Mouse (Mus musculus): ENCODE results near the gene Xirp1. TPM values are rescaled to one million over a fixed set of nuclear protein-coding genes. Genes with fewer than 3 reads are reported as not detected.
"Not testable (repeated sequence)": the region's sequence is repeated elsewhere in the genome, so short reads cannot be mapped to it uniquely, and the experiment has no call there.

Xirp1 gene
- total and polyA plus RNA-seq, 3 experiments = 0.03 to 0.48 (median 0.37) TPM

DNA sequence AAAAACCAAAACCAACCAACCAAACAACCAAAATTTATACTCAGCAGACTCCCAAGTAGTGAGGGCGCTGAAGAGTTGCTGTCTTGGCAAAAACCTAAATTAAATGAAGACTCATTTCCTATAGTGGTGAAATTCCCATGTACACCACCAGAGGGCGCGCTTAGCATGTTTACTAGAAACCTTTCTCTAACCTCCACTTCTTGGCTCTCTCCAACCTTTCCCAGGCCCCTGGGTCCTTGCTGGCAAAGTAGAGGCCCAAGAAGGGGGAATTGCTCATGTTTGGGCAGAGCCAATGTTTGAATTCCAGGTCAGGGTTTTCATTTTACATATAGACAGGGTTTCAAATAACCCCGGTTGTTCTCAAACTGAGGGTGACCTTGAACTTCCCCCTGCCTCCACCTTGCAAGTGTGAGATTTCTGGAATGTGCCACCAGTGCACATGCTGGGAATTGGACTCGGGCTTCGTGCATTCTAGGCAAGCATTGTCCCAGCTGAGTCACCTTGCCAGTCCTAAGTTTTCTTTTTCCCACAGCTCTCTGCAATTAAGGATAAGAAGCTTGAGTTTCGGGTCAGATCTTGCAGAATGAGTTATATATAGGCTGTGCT, 3.0 kb downstream of the Xirp1 start:
- DNase-seq = peak; percentile 70

DNA sequence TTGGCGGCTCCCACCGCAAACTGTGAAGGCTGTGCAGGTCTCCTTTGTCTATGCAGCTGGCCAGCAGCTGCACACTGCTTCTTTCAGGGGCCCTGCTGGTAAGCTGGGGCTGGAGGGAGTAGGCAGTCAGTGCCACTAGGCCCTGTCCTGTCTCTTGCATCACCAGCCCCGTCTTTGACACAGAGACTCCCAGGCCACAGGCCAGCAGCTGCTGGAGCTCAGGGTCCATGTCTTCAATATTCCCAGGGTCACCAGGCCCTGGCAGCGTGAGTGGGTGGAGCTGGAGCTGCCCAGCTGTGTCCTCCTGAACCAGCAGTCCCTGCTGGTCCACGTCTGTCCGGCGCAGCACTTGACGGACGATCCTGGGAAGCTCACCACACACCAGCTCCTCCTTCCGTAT, 6.4 kb downstream of the Xirp1 start:
- DNase-seq = peak; percentile 69

DNA sequence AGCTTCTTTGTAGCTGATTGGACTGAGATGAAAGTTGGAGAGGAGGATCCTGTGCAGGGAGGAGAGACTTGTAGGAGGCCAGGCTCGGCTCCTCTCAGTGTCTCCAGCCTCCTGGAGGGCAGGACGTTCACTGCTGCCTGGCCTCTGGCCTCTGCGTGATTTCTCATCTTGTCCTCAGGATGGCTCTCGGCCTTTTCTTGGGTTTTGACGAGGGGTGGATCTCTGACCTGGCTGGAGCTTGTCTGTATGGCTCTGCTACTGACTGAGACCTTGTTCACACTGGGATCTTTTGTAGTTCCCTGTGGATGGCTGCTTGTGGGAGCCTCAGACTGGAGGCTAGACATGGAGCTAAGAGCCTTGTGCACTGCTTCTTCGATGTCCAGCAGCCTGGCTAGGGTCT, 8.6 kb downstream of the Xirp1 start:
- DNase-seq = no peak

DNA sequence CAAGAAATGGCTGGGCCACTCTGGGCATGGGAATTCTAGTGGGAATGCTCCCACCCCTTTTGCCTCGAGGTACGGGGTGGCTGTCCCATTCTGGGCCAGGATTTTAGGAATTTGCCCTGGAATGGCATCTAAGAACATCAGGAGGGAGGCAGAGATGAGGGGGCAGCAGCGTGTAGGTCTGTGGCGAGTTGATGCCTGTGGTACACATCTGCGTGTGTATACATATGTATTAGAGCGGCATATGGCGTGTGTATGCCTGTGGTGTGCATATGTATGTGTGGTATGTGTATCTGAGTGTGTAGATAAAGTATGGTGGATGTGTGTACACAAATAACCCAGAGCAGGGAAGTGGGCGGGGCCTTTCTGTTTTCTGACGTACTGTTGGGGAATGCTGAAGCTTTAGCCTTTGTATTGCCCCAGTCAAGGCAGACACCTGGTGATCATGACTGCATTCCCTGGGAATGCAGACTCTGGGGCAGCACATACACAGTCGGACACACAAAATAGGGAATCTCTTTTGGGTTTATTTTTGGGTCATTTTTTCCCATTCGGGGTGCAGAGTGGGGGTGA, 10.1 kb downstream of the Xirp1 start:
- no peak for DNase-seq

DNA sequence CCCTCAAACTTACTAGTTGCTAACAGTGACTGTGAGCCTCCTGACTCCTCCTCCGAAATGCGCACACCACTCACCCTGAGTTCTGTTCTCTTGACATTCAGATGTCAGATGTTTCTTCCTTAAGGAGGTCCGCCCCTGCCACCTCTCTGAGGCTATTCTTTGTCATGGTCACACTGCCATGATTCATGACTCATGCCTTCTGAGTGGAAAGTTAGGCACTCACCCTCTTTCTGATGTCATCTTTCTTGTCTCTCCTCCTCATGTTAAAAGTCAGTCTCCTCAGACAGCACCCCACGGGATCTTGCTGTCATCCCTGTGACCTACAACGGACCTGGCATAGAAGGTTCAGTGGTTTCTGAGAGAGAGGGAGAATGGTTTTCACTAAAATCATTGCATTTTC, 10.6 kb downstream of the Xirp1 start:
- DNase-seq = peak; percentile 77

DNA sequence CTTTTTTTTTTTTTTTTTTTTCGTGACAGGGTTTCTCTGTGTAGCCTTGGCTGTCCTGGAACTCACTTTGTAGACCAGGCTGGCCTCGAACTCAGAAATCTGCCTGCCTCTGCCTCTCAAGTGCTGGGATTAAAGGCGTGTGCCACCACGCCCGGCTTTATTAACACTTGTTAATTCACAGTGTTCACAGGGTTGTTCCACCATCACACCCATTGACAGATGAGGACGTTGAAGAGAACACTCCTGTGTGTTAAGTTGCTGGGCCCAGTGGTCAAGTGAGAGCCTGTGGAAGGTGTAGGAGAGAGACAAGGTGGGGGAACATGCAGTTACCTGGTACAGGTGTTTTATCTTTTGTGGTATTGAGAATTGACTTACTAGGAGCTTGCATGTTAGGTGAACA, 11.2 kb downstream of the Xirp1 start:
- not testable (repeated sequence) for DNase-seq

DNA sequence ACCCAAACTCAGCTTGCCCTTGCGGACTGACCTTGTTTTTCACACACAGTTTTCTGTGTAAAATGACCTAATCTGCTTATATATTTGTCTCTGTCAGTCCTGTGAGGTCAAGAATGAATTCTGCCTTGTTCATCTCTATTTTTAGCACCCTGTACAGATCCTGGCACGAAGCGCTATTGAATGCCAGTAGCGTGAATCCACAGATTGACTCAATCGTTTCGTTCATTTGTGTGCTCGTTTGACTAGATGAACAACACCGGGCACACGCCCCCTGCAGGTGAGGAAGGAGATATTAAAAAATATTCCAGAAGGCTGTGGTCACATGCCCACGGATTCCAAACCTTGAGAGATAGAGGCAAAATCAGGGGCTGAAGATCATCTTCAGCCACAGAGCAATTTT, 11.9 kb downstream of the Xirp1 start:
- DNase-seq = peak; percentile 83

DNA sequence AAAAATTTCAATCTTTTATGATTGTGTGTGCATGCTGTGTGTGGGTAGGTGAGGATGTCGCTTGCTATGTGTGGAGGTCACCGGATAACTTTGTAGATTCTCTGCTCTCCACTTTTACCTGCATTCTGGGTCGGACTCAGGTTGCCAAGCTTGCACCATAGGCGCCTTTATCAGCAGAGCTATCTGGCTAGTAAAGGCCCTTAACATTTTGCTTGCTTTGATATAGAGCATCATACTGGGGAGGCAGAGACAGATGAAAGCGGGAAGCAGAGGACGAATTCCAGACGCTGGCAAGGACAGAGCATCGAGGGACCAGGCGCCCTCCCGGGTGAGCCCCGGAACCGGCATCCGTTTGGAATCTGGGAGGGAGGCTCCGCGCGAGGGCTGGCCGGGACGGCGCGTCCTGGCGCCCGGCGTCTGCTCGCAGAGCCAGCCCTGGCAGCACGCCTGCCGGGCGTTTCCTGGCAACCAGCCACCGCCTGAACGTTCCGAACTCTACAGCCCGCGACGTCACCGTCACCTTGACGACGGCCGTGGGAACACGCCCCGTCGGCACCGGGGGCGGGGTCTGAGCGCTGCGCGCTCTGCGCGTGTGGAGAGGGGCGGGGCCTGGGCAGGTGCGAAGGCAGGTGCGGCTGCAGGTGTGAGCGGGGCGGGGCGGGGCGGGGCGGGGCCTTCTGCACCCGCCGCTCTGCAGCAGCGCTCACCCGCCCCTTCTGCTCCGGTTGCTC, 12.5 kb downstream of the Xirp1 start:
- peak; percentile 99 for DNase-seq

DNA sequence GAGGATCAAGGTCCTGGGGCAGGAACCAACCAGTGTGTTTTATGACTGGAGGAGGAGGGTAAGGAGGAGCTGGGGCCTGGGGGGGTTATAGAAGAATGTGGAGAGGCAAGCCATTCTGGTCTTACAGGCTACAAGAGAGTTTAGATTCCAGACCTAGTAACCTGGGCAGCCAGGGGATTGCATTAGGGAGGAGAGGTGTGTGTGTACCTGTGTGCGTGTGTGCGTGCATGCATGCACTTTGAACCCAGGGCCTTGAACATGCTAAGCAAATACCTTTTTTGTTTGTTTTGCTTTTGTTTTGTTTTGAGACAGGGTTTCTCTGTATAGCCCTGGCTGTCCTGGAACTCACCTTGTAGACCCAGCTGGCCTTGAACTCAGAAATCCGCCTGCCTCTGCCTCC, 13.5 kb downstream of the Xirp1 start:
- DNase-seq = no peak

DNA sequence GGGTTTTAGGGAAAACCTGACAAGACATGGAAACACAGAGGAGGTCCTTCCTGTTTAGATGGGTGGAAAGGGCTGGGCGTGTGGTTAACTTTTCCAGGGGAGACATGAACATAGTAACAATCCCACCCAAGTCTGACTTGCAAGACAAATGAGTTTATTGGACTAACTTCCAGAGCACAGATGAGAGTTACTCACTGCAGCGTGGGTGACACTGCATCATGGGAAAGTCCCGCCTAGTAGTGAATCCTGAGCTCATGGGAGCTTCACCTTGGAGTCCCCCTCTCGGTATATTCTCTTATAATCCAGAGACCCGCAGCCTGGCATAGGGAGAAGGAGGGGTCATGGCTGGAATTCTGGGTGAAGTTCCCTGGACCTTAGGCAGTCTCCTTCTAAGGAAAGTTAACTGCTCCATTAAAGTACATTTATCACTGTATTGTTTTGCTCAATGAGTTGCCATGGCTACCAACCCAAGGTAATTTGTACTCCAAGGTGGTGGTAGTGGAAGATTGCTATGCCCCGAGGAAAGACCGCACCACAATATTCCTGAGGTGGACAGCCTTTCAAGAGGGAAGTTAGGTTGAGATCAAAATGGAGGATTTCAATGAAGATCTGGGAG, 14.1 kb downstream of the Xirp1 start:
- no peak for DNase-seq

DNA sequence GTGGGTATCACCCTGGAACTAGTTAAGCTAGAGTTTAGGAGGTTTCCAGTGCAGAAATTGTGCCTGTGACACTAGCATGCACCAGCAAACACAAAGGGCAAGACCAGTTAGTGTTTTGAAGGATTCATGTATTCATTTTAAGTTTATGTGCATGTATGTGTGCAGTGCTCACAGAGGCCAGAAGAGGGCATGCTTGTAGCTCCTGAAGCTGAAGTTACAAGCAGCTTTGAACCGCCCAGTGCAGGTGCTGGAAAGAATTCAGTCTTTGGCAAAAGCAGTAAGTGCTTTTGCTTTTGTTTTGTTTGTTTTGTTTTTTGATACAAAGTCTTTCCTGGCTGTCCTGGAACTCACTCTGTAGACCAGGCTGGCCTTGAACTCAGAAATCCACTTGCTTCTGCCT, 15.6 kb downstream of the Xirp1 start:
- no peak for DNase-seq

DNA sequence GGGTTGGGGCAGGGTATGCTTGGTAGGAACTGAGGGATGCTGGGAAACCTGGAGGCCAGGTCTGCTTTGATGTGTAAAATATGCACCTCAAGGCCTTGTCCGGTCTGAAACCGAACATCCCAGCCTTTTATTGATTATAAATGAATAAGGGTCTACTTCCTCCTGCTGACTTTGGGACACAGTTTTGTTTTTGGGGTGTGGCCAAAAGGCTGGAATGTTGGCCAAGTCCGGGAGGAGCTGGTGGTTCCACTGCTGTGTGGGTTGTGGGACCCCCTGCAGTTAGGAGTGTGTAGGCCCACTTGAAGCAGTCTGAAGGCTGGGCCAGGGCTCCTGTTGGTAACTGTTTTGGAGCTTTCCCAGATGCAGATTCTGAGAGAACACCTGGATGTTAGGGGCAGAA, 17.5 kb downstream of the Xirp1 start:
- no peak for DNase-seq

DNA sequence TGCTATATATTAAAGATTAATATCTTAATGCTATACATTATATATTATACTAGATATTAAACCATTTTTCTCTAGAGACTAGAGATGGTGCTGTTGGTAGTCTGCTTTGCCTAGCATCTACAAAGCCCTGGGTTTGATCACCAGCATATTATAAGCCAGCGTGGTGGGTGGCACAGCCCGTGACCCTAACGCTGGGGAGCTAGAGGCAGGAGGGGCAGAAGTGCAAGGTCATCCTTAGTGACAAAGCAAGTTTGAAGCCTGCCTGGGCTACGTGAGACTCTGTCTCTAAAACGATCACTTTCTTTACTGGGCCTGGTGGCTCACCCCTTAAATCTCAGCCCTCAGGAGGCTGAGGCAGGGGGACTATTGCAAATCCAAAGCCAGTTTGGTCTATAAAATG, 20.5 kb downstream of the Xirp1 start:
- no peak for DNase-seq

DNA sequence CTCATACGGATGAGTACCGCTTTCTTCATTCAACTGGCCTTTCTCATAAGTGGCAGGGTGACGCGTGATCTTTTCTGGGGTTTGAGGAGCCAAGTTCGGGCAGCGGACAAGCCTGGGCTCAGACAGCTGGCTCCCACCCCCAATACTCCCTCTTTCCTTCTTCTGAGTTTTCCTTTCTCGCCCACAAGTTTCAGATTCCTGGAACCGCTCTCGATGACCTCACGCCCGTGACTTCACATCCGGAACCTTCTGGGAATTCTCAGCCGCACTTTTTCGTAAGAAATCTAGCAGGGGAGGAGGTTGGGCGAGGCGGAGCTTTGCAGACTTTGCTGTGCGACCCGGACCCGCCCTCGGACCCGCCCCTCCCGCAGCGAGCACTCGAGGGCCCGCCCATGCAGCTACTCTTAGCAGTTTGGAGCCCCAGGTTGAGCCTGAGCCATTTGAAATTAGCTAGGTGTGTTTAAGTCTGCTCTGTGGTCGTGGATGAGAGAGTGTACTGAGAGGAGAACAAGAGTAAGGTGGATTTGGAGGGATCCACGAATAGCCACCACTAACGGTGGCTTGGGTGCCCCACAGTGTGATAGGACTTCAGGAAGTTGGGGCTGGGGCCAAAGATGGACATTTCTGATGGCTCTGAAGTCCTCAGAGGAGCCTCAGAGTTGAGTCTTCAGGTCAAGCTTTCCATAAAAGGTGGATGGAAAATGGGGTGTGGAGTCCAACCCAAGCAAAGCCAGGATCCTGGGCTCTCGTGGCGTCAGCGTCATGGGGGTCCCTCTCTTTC, 21.3 kb downstream of the Xirp1 start:
- peak; percentile 95 for DNase-seq

DNA sequence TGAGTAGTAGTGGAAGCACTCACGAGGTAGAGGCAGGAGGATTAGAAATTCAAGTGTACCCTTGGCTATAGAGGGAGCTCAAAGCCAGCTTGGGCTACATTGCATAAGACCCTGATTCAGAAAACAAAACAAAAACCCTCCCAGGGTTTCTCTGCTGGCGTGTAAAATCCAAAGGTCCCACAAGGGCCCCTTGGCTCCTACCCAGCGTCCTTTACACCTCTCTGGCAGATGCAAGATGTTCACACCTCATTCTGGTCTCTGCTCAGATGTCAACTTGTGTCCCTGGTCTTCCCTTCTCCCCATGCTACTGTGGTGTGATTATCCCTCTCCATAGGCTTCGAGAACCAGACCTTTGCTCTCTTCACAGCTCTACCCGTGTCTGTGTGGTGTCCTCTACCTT, 22.6 kb downstream of the Xirp1 start:
- peak; percentile 16 for DNase-seq

DNA sequence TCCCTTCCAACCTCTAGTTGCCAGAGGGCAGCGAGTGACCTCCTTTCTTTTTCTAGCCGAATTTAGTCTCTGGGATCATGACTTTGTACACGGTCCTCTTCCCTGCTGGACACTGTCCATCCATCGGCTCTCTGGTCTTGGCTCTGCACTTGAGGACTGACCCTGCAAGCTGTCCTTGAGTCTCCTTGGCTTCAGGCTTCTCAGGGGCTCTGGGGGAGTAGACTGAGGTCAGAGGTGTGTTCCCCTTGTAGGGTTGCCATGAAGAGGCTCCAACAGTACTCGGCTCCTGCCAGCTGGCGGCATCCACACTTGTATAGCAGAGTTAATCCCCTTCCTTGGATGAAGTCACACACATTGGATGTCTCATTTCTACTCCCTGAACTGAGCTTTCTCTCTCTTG, 23.8 kb downstream of the Xirp1 start:
- DNase-seq = peak; percentile 6

DNA sequence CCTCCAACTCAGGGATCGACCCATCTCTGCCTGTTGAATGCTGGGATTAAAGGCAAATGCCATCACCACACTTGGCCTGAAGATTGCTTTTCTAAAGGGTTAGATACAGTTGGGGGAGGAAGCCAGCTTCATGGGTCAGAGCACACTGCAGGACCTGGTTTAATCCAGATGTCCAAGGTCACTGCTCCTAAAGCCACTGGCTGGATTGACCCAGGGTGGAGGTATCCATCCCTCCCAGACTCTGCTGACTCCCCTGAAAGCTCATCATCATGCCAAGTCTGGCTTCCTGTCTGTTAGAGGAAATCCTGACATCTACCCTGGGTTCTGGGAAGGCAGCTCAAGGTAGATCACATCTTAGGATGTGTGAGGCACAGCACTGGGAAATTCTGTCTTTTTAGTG, 24.6 kb downstream of the Xirp1 start:
- DNase-seq = no peak

DNA sequence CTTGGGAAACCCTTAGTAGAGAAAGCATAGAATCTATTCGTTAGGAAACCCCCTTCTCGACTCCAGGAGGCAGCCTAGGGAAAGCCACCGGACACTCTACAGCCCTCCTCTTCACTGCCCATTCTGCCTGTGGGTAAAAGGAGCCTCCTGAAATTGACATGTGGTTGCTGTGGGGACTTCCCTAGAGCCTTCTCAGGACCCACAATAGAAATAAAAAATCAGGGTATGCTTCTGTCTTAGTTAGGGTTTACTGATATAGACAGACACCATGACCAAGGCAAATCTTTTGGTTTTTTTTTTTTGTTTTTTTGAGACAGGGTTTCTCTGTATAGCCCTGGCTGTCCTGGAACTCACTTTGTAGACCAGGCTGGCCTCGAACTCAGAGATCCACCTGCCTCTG, 27.3 kb downstream of the Xirp1 start:
- DNase-seq = no peak

DNA sequence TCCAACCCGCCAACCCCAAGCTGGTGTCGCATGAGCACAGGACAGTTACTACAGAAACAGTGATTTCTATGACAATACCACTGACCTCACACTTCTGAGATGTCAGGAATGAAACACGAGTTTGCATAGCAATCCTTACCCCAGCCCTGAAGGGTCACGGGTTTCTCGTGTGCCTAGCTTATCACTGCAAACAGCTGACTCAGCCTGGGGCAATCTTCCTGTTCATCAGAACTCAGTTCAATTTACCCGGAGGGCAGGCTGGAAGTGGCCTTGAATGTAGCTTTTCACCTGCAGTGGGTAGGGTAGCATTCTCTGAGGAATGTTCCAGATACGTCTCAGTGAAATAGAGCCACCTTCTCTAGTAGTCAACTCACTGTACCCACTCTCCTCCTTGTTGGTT, 29.2 kb downstream of the Xirp1 start:
- no peak for DNase-seq

DNA sequence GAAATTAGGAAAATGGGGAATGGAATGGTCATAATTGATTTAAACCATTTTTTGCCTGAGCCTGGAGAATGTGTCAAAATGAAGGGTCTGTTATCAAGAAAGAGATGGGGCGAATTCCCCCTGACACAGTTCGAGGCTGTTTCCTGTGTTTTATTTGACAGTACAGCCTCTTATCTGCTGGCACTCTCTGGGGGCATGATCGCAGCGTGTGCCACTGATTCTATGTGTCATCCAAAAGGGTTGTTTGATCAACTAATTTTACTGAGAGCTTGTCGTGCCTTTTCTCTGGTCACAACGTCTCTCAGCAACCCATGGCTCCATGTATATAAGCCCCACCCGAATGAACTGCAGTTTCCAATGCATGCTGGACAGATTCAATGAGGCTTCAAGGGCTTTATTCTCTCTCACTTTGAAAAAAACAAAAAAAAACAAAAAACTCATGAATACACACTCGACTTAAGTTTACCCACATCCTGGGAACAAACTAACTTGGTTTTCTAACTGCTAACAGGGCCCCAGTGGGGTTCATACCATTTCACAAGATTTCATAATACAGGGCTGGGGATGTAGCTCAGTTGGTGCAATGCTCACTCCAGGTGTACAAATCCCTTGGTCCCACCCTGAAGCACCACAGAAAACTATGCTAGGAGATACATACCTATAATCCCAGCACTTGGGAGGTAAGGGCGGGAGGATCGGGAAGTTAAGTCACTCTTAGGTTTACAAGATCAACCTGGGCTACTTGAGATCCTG, 30.1 kb downstream of the Xirp1 start:
- DNase-seq = no peak

DNA sequence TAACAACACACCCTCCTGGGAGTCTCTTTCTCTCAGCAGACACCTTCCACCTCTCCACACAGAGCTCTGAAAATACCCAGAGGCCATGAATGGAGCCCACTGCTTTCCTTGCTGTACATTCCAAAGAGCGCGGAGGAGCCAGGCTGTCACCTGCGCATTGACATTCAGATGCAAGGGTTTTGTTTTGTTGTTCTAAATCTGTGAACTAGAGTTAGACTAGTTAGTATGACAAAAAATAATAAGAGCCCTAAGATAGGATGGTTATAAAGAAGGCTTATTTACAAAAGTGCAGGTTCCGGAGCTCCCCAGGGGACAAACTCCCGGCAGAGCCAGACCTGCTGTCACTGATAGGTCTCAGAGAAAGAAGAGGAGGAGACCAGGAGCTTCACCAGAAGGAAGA, 32.1 kb downstream of the Xirp1 start:
- DNase-seq = no peak

DNA sequence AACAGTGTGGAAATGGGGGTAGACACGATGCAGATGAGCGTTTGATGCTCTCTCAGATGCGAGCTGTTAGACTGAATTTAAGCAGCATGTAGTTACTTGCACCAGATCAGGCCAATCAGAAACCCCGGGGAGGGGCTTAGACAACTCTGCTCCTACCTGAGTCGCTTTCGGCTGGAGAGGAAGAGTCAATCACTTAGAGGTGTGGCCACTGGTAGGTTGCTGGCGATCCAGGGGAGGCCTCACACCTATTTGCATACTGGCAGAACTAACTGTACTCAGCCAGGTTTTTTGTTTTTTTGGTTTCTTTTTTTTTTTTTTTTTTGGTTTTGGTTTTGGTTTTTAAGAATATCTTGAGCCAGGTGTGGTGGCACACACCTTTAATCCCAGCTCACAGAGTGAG, 35.1 kb downstream of the Xirp1 start:
- no peak for DNase-seq

Data from adrenal gland, adult 2 months (tissue).